Mouse (Mus musculus): Measurements from ENCODE around the gene Gdf15. TPM values are rescaled to one million over a fixed set of nuclear protein-coding genes. Genes with fewer than 3 reads are reported as not detected.

Gdf15 gene
- polyA plus RNA-seq, 1 experiment from 2014 or later = 1.9 TPM

DNA sequence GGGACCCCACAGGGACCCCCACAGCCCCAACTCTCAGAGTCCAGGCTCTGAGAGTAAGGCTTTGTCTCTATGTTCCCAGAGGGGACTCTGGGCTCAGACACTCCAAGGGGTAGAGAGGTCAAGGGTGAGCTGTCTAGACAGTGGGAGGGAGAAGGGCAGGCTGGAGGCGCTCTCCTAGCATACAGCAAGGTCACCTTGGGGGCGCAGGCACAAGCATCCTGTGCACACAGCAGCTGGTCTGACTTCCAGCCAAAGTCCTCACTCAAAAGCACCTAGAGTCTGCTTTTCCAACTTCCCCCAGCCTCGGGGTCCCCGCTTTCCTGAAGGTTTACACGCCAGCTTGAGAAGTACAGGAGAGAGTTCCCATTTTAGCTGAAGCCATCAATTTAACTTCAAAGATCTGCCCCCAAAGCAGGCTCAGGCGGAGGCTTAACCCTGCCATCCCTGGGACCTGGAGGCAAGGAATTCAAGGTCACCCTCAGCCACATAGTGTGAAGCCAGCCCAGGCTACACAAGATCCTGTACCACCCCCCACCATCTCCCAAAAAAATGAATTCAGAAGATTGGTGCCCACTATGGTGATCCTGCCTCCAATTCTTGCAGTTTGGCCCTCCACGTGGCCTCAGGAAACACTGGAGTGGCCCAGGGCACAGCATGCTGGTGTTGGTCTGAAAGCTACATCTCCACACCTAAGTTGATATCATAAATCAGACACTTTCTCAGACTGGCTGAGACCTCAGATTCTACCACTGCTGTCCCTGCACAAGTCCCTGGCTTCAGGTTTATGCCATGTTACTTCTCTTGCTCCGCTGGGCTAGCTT is 15.3 kb upstream of the Gdf15 start:
- WGBS = 59% methylated on average over 8 of the region's 8 CpGs
- H3K9ac ChIP-seq (ENCODE audit: low read depth, low read length) = 0 out of 2 replicates have a peak overlapping the region, but pooled peaks have one; percentile 26

DNA sequence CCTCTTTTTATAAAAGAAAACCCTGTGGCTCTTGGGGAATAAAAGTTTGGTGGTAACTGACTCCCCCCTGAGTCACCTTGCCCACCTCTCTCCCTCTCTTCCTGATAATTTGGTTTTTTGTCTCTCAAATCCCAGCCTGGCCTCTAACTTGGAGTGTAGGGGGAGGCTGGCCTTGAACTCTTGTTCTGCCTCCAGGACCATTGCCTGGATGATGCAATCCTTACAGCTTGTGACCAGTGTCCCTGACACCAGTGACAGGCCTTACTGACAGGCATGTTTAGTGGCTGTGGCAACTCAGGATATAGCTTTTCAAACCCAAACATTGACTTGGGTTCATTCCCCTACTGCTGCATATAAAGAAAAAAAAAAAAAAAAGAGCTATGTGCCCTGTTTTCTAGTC is 14.5 kb upstream of the Gdf15 start:
- H3K27ac ChIP-seq (ENCODE audit: low read depth, low read length) = 0 out of 2 replicates have a peak overlapping the region, but pooled peaks have one; percentile 17
- H3K4me3 ChIP-seq (ENCODE audit: low read depth, low read length) = no peak overlapping the region
- H3K9me3 ChIP-seq (ENCODE audit: control insufficient read depth) = no peaks in the 10 kb centered on the region
- no peak overlapping the region for H3K4me2 ChIP-seq (replicated peaks; ENCODE audit: low read depth)
- peaks cover 20% of the 10 kb centered on the region for H3K36me3 ChIP-seq (ENCODE audit: control insufficient read depth, insufficient read depth)
- H3K4me1 ChIP-seq (replicated peaks; ENCODE audit: control insufficient read depth, insufficient read depth, low read length) = peaks cover 19% of the 10 kb centered on the region; the same call in 1 of the 2 replicates
- ATAC-seq = no peak
- TF ChIP-seq CTCF (IDR thresholded peaks at IDR 0.05; ENCODE audit: low read depth) = no peak
- H3K9ac ChIP-seq (ENCODE audit: low read depth, low read length) = no peak overlapping the region
- H3K27me3 ChIP-seq (replicated peaks; ENCODE audit: control insufficient read depth, insufficient read depth, low read length) = no peaks in the 10 kb centered on the region

More for the DNA sequence above, 15.3 kb upstream of the Gdf15 start:
- H3K4me1 ChIP-seq (replicated peaks; ENCODE audit: control insufficient read depth, insufficient read depth, low read length) = peaks cover 19% of the 10 kb centered on the region; the same call in 1 of the 2 replicates
- H3K4me3 ChIP-seq (ENCODE audit: low read depth, low read length) = no peak overlapping the region
- no peak overlapping the region for H3K27ac ChIP-seq (ENCODE audit: low read depth, low read length)
- H3K4me2 ChIP-seq (replicated peaks; ENCODE audit: low read depth) = no peak overlapping the region
- no peak for ATAC-seq
- peaks cover 27% of the 10 kb centered on the region for H3K36me3 ChIP-seq (ENCODE audit: control insufficient read depth, insufficient read depth)
- H3K9me3 ChIP-seq (ENCODE audit: control insufficient read depth) = no peaks in the 10 kb centered on the region
- H3K27me3 ChIP-seq (replicated peaks; ENCODE audit: control insufficient read depth, insufficient read depth, low read length) = no peaks in the 10 kb centered on the region
- TF ChIP-seq CTCF (IDR thresholded peaks at IDR 0.05; ENCODE audit: low read depth) = no peak

DNA sequence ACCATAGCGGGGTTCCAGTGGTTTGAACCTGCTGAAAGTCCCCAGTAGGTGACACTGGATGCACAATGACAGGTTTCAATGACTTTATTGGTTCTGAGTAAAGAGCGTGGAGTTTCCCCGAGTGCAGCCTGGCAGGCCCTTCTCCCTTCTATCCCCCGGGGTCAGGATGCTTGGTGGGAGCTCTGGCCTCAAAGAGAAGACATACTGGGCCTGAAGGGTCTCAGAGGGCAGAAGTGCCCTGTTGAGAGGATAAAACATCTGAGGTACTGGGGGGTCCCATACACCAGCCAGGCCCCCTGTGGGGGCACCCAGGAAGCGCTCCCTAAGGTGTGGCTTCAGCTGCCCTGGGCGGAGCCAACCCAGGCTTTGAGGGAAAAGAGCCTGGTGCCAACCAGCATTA is 14.1 kb upstream of the Gdf15 start:
- Histone ChIP-seq H3K4me1 (replicated peaks; ENCODE audit: control insufficient read depth, insufficient read depth, low read length) (peaks cover 19% of the 10 kb centered on the region; the same call in 1 of the 2 replicates), H3K27me3 (replicated peaks; ENCODE audit: control insufficient read depth, insufficient read depth, low read length) (no peaks in the 10 kb centered on the region), H3K9ac (ENCODE audit: low read depth, low read length) (no peak overlapping the region), H3K4me3 (ENCODE audit: low read depth, low read length) (no peak overlapping the region), H3K9me3 (ENCODE audit: control insufficient read depth) (no peaks in the 10 kb centered on the region), H3K36me3 (ENCODE audit: control insufficient read depth, insufficient read depth) (peaks cover 15% of the 10 kb centered on the region), H3K4me2 (replicated peaks; ENCODE audit: low read depth) (no peak overlapping the region), H3K27ac (ENCODE audit: low read depth, low read length) (peak overlapping the region; percentile 17)
- WGBS = 67% methylated on average over 6 of the region's 6 CpGs
- ATAC-seq = no peak
- TF ChIP-seq CTCF (IDR thresholded peaks at IDR 0.05; ENCODE audit: low read depth) = 0 out of 2 replicates have a peak, but pooled peaks have one; percentile 15

DNA sequence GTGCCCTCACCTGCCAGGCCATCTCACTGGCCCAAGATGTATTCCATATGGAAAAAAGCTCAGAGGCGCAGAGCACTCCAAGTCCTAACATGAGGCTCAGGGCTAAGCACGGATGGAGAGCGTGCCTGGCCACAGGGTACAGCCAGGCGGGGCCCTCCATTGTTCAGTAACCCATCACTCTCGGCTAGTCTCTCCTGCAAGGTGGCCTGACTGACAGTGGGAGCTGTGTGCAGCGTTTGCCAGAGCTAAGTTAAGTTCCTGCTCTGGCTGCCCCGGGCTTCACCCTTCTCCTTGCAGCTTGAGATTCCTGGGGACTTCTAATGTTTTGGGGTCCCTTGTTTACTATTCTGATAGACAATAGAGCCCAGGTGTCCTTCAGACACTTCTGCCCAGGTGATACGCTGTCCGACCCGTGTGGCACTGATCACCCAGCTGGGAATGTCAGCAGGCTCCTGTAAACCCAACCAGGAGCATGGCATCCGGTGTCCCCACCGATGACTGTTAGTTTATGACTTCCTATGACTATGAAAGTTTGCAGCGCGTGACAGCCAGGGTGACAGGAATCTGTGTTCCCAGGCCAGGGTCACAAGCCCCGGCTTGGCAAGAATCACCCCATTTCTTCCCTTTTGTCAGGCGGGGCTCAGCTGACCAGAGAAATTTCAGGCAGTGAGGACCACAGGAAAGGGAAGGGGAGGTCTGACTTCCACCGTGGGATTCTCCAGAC is 13.4 kb upstream of the Gdf15 start:
- Histone ChIP-seq H3K9me3 (ENCODE audit: control insufficient read depth) (no peaks in the 10 kb centered on the region), H3K4me3 (ENCODE audit: low read depth, low read length) (no peak overlapping the region), H3K36me3 (ENCODE audit: control insufficient read depth, insufficient read depth) (peaks cover 8% of the 10 kb centered on the region; the same call in 1 of the 2 replicates), H3K9ac (ENCODE audit: low read depth, low read length) (no peak overlapping the region), H3K4me2 (replicated peaks; ENCODE audit: low read depth) (no peak overlapping the region), H3K4me1 (replicated peaks; ENCODE audit: control insufficient read depth, insufficient read depth, low read length) (peaks cover 19% of the 10 kb centered on the region; the same call in 1 of the 2 replicates), H3K27ac (ENCODE audit: low read depth, low read length) (peak overlapping the region; percentile 17), H3K27me3 (replicated peaks; ENCODE audit: control insufficient read depth, insufficient read depth, low read length) (no peaks in the 10 kb centered on the region)
- WGBS = 43% methylated on average over 17 of the region's 17 CpGs
- no peak for ATAC-seq
- no peak for TF ChIP-seq CTCF (IDR thresholded peaks at IDR 0.05; ENCODE audit: low read depth)

DNA sequence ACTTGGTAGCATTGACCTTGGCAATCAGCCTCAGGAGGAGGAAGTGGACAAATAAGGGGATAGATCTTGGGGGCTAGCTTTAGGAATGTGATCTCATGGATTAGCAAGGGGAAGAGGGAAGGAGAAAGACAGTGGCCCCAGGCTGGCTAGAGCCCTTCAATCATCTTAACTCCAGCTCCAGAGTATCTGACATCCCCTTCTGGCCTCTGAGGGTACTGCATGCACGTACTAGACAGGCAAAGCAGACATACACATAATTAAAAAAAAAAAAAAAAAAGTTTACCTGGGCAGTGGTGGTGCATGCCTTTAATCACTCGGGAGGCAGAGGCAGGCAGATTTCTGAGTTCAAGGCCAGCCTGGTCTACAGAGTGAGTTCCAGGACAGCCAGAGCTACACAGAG is 11.8 kb upstream of the Gdf15 start:
- no peak for ATAC-seq
- Histone ChIP-seq H3K36me3 (ENCODE audit: control insufficient read depth, insufficient read depth) (0 out of 2 replicates have a peak, but pooled peaks cover 3% of the 10 kb centered on the region), H3K27me3 (replicated peaks; ENCODE audit: control insufficient read depth, insufficient read depth, low read length) (no peaks in the 10 kb centered on the region), H3K4me3 (ENCODE audit: low read depth, low read length) (no peak overlapping the region), H3K27ac (ENCODE audit: low read depth, low read length) (no peak overlapping the region), H3K9ac (ENCODE audit: low read depth, low read length) (no peak overlapping the region), H3K9me3 (ENCODE audit: control insufficient read depth) (no peaks in the 10 kb centered on the region), H3K4me2 (replicated peaks; ENCODE audit: low read depth) (no peak overlapping the region), H3K4me1 (replicated peaks; ENCODE audit: control insufficient read depth, insufficient read depth, low read length) (peaks cover 11% of the 10 kb centered on the region; the same call in 1 of the 2 replicates)
- TF ChIP-seq CTCF (IDR thresholded peaks at IDR 0.05; ENCODE audit: low read depth) = peak; percentile 55
- WGBS = 88% methylated on average over 2 of the region's 2 CpGs

DNA sequence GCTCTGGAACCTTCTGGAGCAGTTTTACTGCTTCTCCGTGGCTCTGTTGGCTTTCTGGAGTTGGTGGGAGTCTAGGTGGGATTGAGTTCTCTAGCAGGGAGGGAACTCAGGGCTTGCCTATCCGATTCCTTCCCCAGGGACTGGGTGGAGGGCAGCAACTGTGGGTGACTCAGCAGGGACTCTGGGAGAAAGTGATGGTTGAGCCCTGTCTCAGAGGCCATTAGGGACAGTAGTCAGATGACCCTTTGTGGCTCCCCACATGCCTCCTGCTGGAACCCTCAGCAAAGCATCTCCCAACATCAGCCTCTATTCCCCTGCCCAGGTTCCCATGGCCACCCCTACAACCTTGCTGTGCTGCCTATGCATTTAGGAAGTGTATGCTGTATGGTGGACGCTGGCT is 10.8 kb upstream of the Gdf15 start:
- no peak overlapping the region for H3K4me2 ChIP-seq (replicated peaks; ENCODE audit: low read depth)
- no peaks in the 10 kb centered on the region for H3K36me3 ChIP-seq (ENCODE audit: control insufficient read depth, insufficient read depth)
- no peaks in the 10 kb centered on the region for H3K9me3 ChIP-seq (ENCODE audit: control insufficient read depth)
- WGBS = 69% methylated on average over 3 of the region's 3 CpGs
- no peaks in the 10 kb centered on the region for H3K27me3 ChIP-seq (replicated peaks; ENCODE audit: control insufficient read depth, insufficient read depth, low read length)
- peaks cover 3% of the 10 kb centered on the region; the same call in 1 of the 2 replicates for H3K4me1 ChIP-seq (replicated peaks; ENCODE audit: control insufficient read depth, insufficient read depth, low read length)
- no peak overlapping the region for H3K27ac ChIP-seq (ENCODE audit: low read depth, low read length)
- H3K9ac ChIP-seq (ENCODE audit: low read depth, low read length) = no peak overlapping the region
- ATAC-seq = no peak
- TF ChIP-seq CTCF (IDR thresholded peaks at IDR 0.05; ENCODE audit: low read depth) = no peak
- no peak overlapping the region for H3K4me3 ChIP-seq (ENCODE audit: low read depth, low read length)
